Mouse (Mus musculus): ENCODE measurements around the gene Hps4.

Gene Hps4

DNA sequence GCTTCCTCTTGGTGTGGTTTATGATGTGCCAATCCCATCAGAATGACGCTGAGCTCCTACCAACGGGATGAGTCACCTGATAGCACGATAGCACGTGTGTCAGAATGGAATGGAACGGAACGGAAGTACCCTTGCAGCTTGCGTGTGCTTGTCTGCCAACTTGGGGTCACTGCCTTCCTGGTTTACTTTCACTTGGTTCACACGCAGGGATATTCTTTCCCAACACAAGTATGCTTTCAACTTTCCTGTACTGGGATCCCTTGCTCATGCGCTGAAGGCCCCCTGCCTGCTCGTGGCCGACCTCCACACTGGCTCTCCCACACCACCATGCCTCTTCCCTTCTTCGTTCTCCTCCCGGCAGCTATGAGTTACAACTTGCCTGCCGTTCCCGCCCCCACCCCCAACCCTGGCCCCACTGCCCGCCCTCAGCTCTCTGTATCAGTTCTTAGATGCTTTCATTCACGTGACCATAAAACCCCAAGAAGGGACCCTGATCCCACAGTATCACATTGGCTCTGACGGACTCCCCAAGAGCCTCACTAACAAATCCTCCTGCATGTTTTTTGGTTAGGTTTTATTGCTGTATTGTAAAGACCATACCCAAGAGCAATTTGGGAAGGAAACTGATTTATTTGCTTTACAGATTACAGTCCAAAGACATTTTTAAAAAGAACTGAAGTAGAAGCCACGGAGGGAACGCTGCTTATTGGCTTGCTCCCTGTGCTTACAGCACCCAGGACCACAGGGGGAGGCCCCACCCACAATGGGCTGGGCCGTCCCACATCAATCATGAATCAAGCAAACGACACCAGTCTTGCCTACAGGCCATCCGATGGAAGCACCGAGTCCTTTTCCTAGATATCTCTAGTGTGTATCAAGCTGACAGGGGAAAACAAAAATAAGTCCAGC is 18.0 kb upstream of the Hps4 start:
- no peak for DNase-seq

DNA sequence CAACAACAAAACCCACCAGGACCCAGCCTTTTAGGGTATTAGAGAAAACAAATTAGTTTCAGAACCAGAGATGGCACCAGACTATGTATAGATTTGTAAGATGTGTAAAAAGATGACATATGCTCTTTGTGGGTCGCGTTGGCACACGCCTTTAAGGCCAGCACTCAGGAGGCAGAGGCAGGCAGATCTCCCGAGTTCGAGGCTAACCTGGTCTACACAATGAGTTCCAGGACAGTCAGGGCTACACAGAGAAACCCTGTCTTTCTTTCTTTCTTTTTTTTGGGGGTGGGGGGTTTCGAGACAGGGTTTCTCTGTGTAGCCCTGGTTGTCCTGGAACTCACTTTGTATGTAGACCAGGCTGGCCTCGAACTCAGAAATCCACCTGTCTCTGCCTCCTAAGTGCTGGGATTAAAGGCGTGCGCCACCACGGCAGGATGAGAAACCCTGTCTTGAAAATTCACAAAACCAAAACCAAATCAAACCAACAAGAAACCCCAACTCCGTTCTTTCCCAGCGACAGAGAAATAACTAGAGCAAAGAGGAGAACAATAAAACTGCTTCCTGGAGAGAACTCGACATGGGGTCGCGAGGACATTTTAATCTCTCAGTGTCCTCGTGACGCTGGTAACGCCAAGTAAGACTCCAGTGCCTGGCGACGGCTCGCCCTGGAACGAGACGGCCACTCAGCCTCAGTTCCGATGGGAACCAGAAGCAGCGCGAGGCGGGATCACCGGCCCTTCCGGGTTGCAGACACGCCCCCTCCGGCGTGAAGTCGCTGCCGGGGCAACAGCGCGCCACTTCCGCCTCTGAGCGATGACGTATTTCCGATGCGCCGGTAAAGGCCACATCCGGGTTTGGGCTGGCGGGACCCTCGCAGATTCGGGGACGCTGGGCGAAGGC is 17.1 kb upstream of the Hps4 start, which contains the start of gene Tfip11:
Gene Tfip11 (plus strand): TSS at position 813 of the 900 bp plus-strand sequence.
- DNase-seq, result peak; percentile 95

GRCm38 (mm10) chr5:112326446-112327009 is 16.4 kb upstream of the Hps4 start:
- no peak for DNase-seq

DNA sequence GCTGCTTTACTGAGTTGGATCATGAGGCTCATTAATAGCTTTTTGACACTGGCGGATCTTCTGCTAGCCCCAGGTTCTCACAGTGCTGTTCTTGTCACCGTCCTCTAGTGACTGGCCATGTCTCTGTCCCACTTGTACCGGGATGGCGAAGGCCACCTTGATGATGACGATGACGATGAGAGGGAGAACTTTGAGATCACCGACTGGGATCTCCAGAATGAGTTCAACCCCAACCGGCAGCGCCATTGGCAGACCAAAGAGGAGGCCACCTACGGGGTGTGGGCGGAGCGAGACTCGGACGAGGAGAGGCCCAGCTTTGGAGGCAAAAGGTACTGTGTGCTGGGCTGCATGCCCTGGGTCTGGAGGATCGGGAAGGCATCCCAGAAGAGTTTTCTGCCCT is 15.0 kb upstream of the Hps4 start:
- DNase-seq, result no peak

GRCm38 (mm10) chr5:112329805-112330564 is 12.9 kb upstream of the Hps4 start:
- no peak for DNase-seq

DNA sequence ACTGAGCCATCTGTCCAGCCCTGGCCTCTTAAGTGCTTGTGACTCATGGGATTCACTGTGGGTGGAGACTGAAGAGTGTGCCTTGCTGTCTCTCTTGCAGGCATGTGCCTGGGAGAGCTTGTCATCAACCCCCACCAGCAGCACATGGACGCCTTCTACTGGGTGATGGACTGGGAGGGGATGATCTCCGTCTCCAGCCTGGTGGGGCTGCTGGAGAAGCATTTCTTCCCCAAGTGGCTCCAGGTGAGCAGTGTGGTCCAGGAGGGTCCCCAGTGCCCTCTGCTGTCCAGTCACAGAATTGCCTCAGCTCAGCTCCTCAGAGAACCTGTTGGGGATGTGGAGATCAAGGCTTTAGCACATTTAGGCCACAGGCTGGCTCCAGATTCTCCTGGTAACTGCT is 7.4 kb upstream of the Hps4 start:
- no peak for DNase-seq

- DNase-seq, result no peak
These were observed 5.9 kb upstream of the Hps4 start for GRCm38 (mm10) chr5:112337004-112337403.

- no peak for DNase-seq
These were observed 3.7 kb upstream of the Hps4 start for GRCm38 (mm10) chr5:112339215-112339614.

DNA sequence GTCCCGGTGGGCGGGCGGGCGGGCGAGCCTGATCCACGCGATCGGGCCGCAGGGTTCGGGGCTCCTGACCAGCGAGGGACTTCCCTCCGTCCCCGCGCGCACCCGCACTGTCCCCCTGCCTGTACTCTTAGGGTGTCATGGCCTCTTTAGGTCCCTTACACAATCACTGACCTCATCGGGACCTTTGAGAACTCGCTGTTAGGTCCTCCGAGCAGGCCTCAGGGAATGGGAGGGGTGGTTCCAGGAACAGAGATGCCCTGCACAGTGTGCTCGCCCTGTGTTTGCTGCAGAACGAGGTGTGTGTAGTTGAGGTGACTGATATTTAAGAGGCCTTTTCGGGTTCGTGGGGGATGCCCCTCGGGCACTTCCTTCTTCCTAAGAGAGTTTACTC is 317 bp downstream of the Hps4 start:
- peak; percentile 57 for DNase-seq

DNA sequence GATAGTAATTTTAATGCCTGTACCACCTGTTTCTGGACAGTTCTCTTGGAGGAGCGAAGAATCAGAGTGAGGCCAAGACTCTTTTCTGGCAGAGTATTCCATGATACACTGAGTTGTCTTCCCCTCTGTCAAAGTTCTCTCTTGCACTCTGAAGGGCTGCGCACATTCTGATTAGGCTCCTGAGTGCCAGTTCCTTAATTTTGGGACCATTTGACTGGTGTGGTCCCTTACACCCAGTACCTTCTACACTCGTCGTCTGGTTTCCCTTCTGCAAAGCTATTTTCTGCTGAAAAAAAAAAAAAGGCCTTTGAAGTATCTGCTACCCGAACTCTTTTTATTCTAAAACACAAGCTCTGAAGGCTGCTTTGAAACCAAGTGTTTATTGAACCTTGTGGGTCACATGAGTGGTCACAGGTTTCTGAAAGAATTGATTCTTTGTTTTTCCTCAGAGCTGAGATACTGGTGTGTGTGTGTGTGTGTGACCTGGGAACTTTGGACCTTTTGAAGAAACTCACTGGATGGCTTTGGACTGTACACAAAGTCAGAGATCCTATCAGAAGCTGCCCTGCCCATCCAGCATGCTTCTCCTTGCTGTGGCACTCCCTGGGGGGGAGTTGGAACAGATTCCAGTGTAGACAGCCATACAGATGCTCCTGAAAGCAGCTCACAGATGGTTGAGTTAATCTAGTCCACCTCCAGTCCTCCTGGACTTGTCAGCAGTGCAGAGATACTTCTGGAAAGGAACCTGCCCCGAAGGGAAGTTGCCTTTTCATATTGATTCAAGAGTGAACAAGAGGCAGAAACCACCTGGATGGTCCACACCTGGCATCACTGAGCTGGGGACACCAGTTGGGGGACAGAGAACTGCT is 1.4 kb downstream of the Hps4 start:
- DNase-seq, result peak; percentile 84

DNA sequence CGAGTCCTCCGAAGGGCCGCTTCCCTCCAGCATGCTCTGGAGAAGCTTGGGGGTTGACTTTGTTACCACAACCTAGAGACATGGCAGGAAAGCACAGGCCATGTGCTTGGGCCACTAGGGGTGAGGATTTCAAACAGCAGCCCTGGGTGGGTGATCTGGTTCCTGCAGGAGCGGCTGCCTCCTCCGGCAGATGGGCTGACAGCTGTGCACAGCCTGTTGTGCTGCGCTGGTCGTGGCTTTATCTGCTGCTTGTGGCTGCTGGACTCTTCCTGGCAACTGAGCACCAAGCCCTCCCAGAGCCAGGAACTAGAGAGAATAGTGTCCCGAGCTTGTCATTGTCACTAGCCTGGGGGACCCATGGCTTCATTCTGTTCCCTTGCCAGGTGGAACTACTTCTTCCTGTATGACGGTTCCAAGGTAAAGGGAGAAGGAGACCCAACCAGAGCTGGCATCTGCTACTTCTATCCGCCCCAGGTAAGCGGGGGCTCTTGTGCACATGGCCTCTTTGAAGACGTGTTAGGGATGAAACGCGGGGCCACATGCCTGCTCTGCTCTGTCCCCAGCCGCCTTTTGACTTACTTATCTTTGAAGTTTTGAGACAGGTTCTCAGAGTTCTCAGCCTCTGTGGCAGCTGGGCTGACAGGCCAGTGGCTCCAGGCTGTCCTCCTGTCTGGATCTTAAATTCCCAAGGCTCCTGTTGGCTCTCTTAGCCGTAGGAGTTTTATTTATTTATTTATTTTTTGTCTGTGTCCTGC is 3.5 kb downstream of the Hps4 start:
- no peak for DNase-seq

GRCm38 (mm10) chr5:112349169-112349568 is 6.3 kb downstream of the Hps4 start:
- DNase-seq, result no peak

- peak; percentile 56 for DNase-seq
These were observed 12.6 kb downstream of the Hps4 start for GRCm38 (mm10) chr5:112355493-112355892.

- DNase-seq, result no peak
These were observed 13.0 kb downstream of the Hps4 start, which contains the start of gene Gm6583 for GRCm38 (mm10) chr5:112355910-112356309. Gm6583 (minus strand) TSS chr5:112356033.

DNA sequence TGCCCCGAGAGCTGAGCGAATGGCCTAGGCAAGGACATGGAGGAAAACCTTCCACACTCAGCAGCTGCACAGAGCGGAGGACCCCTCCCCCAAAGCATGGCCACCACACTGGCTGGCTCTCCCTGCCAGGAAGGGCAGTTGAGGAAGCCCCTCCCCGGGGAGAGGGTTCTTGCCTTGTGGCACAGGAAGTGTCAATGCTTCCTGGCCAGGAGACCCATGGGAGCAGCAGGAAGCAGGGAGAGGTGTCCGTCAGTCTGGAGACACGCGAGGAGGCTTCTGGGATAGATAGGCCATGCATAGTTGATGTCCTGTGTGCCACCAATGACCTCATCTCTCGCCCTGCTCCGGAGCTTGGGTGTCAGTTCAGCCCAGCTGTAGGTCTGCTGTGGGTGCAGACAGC is 13.4 kb downstream of the Hps4 start:
- DNase-seq, result no peak

DNA sequence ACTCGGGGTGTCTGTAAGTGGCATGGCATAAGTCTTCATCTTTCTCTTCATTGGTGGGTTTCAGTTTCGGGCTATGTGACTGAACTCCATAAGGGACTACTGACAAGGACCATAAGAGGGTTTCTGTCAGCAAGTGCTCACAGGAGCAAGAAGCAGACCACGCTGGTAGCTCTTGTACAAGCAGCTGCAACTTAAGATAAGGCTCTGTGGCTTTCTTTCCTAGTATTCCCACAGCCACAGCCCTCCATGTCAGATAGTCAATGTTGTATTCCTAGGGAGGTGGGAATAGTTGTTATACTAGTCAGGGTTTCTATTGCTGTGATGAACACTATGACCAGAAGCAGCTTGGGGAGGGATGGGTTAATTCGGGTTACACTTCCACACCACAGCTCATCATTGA is 16.6 kb downstream of the Hps4 start:
- DNase-seq, result no peak

- no peak for DNase-seq
These were observed 17.2 kb downstream of the Hps4 start for GRCm38 (mm10) chr5:112360077-112360476.

- no peak for DNase-seq
These were observed 21.4 kb downstream of the Hps4 start for GRCm38 (mm10) chr5:112364184-112364797.

DNA sequence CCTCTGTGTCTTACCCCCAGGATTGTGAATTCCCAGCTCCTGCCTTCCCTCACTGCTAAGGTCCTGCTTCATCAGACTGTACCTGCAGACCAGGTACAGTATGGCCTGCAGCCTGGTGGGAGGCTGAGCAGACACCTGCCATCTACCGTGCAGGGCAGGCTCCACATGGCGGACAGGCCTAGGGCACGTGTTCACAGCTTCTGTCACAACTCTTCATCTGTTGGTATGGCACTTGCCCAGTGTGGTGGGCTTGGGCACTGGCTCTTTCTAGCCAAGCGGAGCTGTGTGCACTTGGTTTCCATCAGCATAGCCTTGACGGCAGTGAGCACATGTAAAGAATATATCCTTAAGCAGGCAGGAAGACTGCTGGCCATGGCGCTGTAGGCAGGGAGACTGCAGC is 24.0 kb downstream of the Hps4 start:
- no peak for DNase-seq

DNA sequence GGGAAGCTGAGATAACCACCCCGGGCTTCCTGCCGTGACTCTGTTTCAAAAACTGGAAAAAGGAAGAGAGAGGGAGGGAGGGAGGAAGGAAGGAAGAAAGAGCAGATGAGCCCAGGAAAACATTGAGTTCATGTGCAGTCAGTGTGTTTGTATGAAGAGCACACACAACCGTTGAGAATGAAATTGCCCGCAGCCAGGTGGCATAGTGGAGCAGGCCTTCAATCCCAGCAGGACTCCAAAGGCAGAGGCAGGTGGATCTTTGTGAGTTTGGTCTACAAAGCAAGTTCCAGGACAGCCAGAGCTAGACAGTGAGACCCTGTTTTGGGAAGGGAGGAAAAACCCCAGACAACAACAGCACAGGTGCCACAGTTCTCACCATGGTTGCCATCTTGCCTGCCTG is 24.5 kb downstream of the Hps4 start:
- DNase-seq, result no peak

Measured in layer of hippocampus, adult 9-11 months (tissue).